Mouse (Mus musculus): Measurements from ENCODE around the gene Ccdc121.

- TF ChIP-seq CTCF (IDR thresholded peaks at IDR 0.05; ENCODE audit: low read depth, low read length) (no peak), POLR2A (IDR thresholded peaks at IDR 0.05; ENCODE audit: borderline replicate concordance, low read depth, low read length) (no peak)
Measured at GRCm38 (mm10) chr1:181512430-181513129, 1.3 kb upstream of the Ccdc121 start.

All from bone marrow macrophage, adult 2 months (primary cell).